Mouse (Mus musculus) testis, adult 2 months (tissue): ENCODE measurements around the gene Zmym3.

Experiments
- CTCF ChIP-seq: fragments of 200-500 bp; IDR thresholded peaks from 2 replicates; pipeline ENCODE4 v1.5.1; 2012; ENCODE audit warnings: low read depth, mild to moderate bottlenecking, inconsistent platforms, low read length, moderate library complexity; ENCODE audit not compliant: control insufficient read depth, insufficient read depth, insufficient replicate concordance
- POLR2A ChIP-seq: fragments of 200-500 bp; IDR thresholded peaks from 2 replicates; pipeline ENCODE4 v1.6.1; 2012; ENCODE audit warnings: low read depth, mild to moderate bottlenecking, inconsistent platforms, low read length, moderate library complexity; ENCODE audit not compliant: control insufficient read depth

GRCm38 (mm10) chrX:101419725-101420699, 637 bp downstream of the Zmym3 start:
- TF ChIP-seq CTCF: no peak
- TF ChIP-seq POLR2A: no peak
